Mouse (Mus musculus): ENCODE measurements around the gene Gm20479.

Gm20479 gene

GRCm38 (mm10) chr7:27356861-27357594, at the start of gene Gm20479:
Gm20479 (minus strand) TSS chr7:27357419.
- no peak for DNase-seq (ENCODE audit: low spot score in 2 of 2)

DNA sequence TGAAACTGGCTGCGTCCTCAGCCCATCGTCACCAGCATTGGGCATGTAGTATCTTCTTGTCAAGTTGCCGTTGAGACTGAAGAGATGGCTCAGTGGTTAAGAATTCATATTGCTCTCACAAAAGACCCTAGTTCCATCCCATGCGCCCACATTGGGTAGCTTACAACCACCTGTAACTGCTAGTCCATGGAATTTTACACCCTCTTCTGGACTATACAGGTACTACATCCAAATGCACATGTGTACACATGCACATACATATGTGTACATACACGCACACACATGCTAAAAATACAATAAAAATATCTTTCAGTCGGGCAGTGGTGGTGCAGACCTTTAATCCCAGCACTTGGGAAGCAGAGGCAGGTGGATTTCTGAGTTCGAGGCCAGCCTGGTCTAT, 49.3 kb upstream of the Gm20479 start:
- no peak for DNase-seq (ENCODE audit: low spot score in 2 of 2)

- no peak for DNase-seq (ENCODE audit: low spot score in 2 of 2)
Observed at GRCm38 (mm10) chr7:27404203-27404942, 47.2 kb upstream of the Gm20479 start.

DNA sequence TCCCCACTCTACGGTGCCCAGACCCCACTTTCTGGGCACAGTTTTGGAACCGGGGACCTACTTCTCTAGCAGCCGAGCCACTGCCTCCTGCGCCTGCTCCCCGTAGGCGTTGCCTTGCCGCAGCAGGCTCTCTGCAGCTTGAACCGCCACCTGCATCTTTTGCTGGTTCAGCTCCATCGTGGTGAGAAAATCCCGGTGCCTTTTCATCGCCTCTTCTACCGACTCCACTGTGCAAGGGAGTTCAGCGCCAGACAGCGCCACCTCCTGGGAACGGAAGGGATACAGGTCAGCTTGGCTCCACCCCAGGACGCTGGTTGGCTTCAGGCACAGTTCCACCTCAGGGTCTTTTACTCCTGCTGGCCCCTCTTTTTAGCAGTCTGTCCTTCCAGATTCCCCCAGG, 45.5 kb upstream of the Gm20479 start:
- peak in 1 of 2 experiments; percentile 71 for DNase-seq (ENCODE audit: low spot score in 2 of 2)

DNA sequence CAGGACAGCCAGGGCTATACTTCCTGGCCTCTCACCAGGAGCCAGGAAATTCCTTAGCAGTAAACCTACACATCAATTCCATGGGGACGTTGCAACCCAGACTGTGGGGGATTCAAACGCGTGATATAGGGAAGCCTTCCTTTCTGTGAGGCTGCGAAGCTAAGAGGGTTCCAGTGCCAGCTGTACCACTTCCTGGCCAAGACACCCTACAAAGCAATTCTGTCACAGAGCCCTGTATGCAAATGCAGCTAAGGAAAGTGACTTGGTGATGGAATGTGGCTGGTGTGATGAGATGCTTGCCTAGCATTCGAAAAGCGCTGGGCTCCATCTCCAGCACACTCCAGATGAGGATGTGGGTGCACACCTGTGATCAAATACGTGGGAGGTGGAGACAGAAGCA, 43.3 kb upstream of the Gm20479 start:
- DNase-seq (ENCODE audit: low spot score in 2 of 2), result no peak

GRCm38 (mm10) chr7:27397048-27397949, 40.1 kb upstream of the Gm20479 start:
- DNase-seq (ENCODE audit: low spot score in 2 of 2), result no peak

- DNase-seq (ENCODE audit: low spot score in 2 of 2), result no peak
Observed at GRCm38 (mm10) chr7:27396184-27397047, 39.2 kb upstream of the Gm20479 start.

- no peak for DNase-seq (ENCODE audit: low spot score in 2 of 2)
Observed at GRCm38 (mm10) chr7:27395521-27396183, 38.4 kb upstream of the Gm20479 start.

- no peak for DNase-seq (ENCODE audit: low spot score in 2 of 2)
Observed at GRCm38 (mm10) chr7:27391416-27391815, 34.2 kb upstream of the Gm20479 start.

GRCm38 (mm10) chr7:27389213-27389612, 32.0 kb upstream of the Gm20479 start:
- DNase-seq (ENCODE audit: low spot score in 2 of 2), result no peak

DNA sequence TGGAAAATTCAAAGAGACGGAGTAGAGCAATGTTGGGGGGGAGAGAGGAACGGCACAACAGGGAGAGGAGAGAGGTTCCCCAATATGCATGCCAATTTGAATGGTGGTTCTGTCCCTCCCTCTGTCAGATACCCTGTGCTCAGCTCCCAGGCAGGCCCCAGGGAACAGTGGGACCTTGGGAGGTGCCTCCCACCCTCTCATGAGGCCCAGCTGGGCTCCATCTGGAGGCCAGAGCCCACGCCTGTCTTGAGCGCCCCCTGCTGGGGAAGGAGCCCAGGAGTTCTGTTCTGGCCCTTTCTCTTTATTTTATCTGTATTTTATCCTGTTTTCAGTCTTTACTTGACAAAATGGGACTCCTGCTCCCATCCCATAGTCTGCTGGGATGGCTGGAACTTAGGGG, 27.5 kb upstream of the Gm20479 start:
- peak in 1 of 2 experiments; percentile 77 for DNase-seq (ENCODE audit: low spot score in 2 of 2)

- DNase-seq (ENCODE audit: low spot score in 2 of 2), result no peak
Observed at GRCm38 (mm10) chr7:27384134-27384533, 26.9 kb upstream of the Gm20479 start.

DNA sequence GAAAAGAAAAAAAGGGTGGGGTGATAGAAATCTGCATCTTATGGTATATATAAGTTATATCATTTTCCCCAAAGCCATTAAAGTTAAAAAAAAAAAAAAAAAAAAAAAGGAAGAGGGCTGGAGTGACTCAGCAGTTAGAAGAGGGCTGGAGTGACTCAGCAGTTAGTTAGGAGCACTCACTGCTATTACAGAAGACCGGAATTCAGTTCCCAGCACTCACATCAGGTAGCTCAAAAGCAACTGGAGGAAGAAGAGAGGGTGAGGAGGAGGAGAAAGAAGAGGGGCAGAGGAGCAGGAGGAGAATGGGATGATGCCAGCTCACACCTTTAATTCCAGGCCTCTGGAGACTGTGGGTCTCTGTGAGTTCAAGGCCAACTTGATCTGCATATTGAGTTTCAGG, 26.0 kb upstream of the Gm20479 start:
- no peak for DNase-seq (ENCODE audit: low spot score in 2 of 2)

- DNase-seq (ENCODE audit: low spot score in 2 of 2), result no peak
Observed at GRCm38 (mm10) chr7:27381560-27381959, 24.3 kb upstream of the Gm20479 start.

DNA sequence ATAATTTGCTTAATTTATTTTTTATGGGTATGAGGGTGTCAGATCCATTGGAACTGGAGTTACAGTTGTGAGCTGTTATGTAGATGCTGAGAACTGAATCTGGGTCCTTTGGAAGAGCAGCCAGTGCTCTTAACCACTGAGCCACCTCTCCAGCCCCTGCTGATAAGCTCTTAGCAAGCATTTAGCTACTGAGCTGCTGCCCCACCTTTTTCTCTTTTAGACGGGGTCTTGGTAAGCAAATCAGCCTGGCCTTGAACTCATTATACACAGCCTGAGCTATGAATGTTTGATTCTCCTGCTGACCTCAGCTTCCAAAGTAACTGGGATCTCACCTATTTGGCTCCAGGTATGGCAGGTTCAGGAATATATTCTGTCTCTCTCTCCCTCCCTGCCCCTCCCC, 23.8 kb upstream of the Gm20479 start:
- no peak for DNase-seq (ENCODE audit: low spot score in 2 of 2)

- no peak for DNase-seq (ENCODE audit: low spot score in 2 of 2)
Observed at GRCm38 (mm10) chr7:27379836-27380235, 22.6 kb upstream of the Gm20479 start.

DNA sequence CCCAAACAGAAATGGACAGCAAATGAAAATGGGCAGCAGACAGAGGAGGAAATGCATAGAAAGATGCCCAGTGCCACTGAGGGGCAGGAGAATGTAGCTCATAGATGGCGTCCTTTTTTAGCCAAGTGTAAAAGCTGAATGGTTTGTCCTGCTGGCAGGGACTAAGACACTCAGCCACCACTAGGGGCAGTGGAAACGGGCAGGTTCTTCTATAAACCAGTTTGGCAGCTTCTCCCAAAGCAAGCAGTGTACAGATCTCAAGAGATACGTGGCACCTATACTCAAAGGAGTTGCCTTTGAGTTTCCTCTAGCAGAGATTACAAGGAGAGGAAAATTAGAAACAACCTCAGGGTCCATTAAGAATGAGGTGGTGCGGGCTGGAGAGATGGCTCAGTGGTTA, 21.2 kb upstream of the Gm20479 start:
- no peak for DNase-seq (ENCODE audit: low spot score in 2 of 2)

- no peak for DNase-seq (ENCODE audit: low spot score in 2 of 2)
Observed at GRCm38 (mm10) chr7:27375274-27375673, 18.1 kb upstream of the Gm20479 start.

- DNase-seq (ENCODE audit: low spot score in 2 of 2), result no peak
Observed at GRCm38 (mm10) chr7:27371715-27372462, 14.7 kb upstream of the Gm20479 start.

- no peak for DNase-seq (ENCODE audit: low spot score in 2 of 2)
Observed at GRCm38 (mm10) chr7:27369111-27369510, 11.9 kb upstream of the Gm20479 start.
